Mouse (Mus musculus) hindbrain, embryonic 14.5 days (tissue): ENCODE results near the gene Prr3. TPM values are rescaled to one million over a fixed set of nuclear protein-coding genes. Genes with fewer than 3 reads are reported as not detected.

ENCODE experiments used
- ATAC-seq: fragments of 200-750 bp; cut with Nextera tagmentation; 2 replicates; pipeline ENCODE4 v1.8.0; 2017; ENCODE audit warnings: moderate number of reproducible peaks, mild to moderate bottlenecking, moderate TSS enrichment, moderate library complexity; ENCODE audit not compliant: low FRiP score
- DNase-seq: peaks from one replicate; pipeline ENCODE4 v3.0.0-alpha.2; 2015; ENCODE audit warnings: low spot score
- H3K27ac ChIP-seq: fragments of 300-500 bp; sonication (generic); 2 replicates; pipeline ENCODE4 v1.5.1; 2014; ENCODE audit warnings: mild to moderate bottlenecking, moderate library complexity
- H3K27me3 ChIP-seq: fragments of 300-500 bp; sonication (generic); 2 replicates; pipeline ENCODE4 v1.6.1; 2014; ENCODE audit warnings: mild to moderate bottlenecking, low read length, mixed read lengths; ENCODE audit not compliant: control insufficient read depth, insufficient read depth
- H3K36me3 ChIP-seq: fragments of 300-500 bp; sonication (generic); replicated peaks from 2 replicates; pipeline ENCODE4 v1.6.1; 2014; ENCODE audit not compliant: control insufficient read depth, insufficient read depth
- H3K4me1 ChIP-seq: fragments of 300-500 bp; sonication (generic); replicated peaks from 2 replicates; pipeline ENCODE4 v1.6.1; 2014; ENCODE audit warnings: antibody characterized with exemption, low read length, mixed read lengths; ENCODE audit not compliant: control insufficient read depth, insufficient read depth
- H3K4me2 ChIP-seq: fragments of 300-500 bp; sonication (generic); replicated peaks from 2 replicates; pipeline ENCODE4 v1.6.1; 2014; ENCODE audit warnings: mild to moderate bottlenecking, moderate library complexity
- H3K4me3 ChIP-seq: fragments of 300-500 bp; sonication (generic); replicated peaks from 2 replicates; pipeline ENCODE4 v1.5.1; 2014; ENCODE audit warnings: mild to moderate bottlenecking, low read length
- H3K9ac ChIP-seq: fragments of 300-500 bp; sonication (generic); 2 replicates; pipeline ENCODE4 v1.6.1; 2014
- H3K9me3 ChIP-seq: fragments of 300-500 bp; sonication (generic); 2 replicates; pipeline ENCODE4 v1.6.1; 2016; ENCODE audit warnings: low read length; ENCODE audit not compliant: control insufficient read depth
- WGBS: fragments of 180-500 bp; shearing (Covaris S2); extraction: QIAGEN DNeasy Blood & Tissue Kit; methylation state at CpG from one replicate; pipeline ENCODE4 v1.1.7; 2014; 5-methylcytosine and 5-hydroxymethylcytosine counted together
- polyA plus RNA-seq: library from polyadenylated mRNA; unstranded; fragments of >200 nt; fragmentation: Nextera tagmentation; extraction: Ambion mirVana; gene quantifications from 2 replicates; pipeline ENCODE4 v1.2.1, GENCODE M21; 2014

Prr3 gene
- polyA plus RNA-seq, 1 experiment from 2014 or later: 70.4 TPM

GRCm38 (mm10) chr17:36001121-36001897 lies 21.3 kb upstream of the Prr3 start:
- Histone ChIP-seq H3K27me3 (no peaks in the 10 kb centered on the region), H3K36me3 (no peaks in the 10 kb centered on the region), H3K4me3 (no peak overlapping the region), H3K27ac (no peak overlapping the region), H3K9me3 (no peaks in the 10 kb centered on the region), H3K9ac (no peak overlapping the region), H3K4me2 (no peak overlapping the region), H3K4me1 (peaks cover under 1% of the 10 kb centered on the region; the same call in 1 of the 2 replicates)
- DNase-seq: no peak
- WGBS: 96% methylated on average over 12 of the region's 12 CpGs
- no peak for ATAC-seq

DNA sequence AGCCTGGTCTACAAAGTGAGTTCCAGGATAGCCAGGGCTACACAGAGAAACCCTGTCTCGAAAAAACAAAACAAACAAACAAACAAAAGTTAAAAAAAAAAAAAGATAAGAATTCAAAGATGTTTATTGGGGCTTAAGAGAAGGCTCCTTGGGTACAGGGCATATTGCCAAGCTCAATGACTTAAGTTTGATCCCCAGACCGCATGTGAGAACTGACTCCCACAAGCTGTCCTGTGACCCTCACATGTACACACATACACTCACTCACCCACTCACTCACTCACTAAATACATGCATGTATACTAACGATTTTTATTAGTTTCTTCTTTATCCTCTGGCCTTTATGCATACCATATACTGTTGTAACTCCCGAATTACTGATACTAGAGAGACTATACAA lies 20.3 kb upstream of the Prr3 start:
- Histone ChIP-seq H3K9ac (no peak overlapping the region), H3K27me3 (no peaks in the 10 kb centered on the region)
- WGBS: 87% methylated on average over 4 of the region's 4 CpGs

GRCm38 (mm10) chr17:35999356-35999755 lies 19.3 kb upstream of the Prr3 start:
- no peak overlapping the region for H3K4me3 ChIP-seq
- no peak overlapping the region for H3K4me2 ChIP-seq
- no peak for ATAC-seq
- no peak for DNase-seq
- H3K27me3 ChIP-seq: no peaks in the 10 kb centered on the region
- H3K4me1 ChIP-seq: peaks cover 10% of the 10 kb centered on the region
- H3K9ac ChIP-seq: no peak overlapping the region
- WGBS: 86% methylated on average over 7 of the region's 7 CpGs
- H3K9me3 ChIP-seq: no peaks in the 10 kb centered on the region
- H3K27ac ChIP-seq: no peak overlapping the region
- no peaks in the 10 kb centered on the region for H3K36me3 ChIP-seq

More for the DNA sequence above, 20.3 kb upstream of the Prr3 start:
- Histone ChIP-seq H3K27ac (no peak overlapping the region), H3K4me3 (no peak overlapping the region), H3K4me2 (no peak overlapping the region), H3K36me3 (no peaks in the 10 kb centered on the region), H3K4me1 (peaks cover 9% of the 10 kb centered on the region), H3K9me3 (no peaks in the 10 kb centered on the region)
- ATAC-seq (no peak), DNase-seq (no peak)

- Histone ChIP-seq H3K9ac (no peak overlapping the region), H3K27me3 (no peaks in the 10 kb centered on the region), H3K36me3 (no peaks in the 10 kb centered on the region), H3K4me1 (peaks cover 10% of the 10 kb centered on the region), H3K9me3 (no peaks in the 10 kb centered on the region), H3K4me2 (no peak overlapping the region), H3K4me3 (no peak overlapping the region), H3K27ac (no peak overlapping the region)
- ATAC-seq: no peak
- no peak for DNase-seq
- WGBS: 93% methylated on average over 6 of the region's 6 CpGs
Observed at GRCm38 (mm10) chr17:35998545-35999305, 18.7 kb upstream of the Prr3 start.

DNA sequence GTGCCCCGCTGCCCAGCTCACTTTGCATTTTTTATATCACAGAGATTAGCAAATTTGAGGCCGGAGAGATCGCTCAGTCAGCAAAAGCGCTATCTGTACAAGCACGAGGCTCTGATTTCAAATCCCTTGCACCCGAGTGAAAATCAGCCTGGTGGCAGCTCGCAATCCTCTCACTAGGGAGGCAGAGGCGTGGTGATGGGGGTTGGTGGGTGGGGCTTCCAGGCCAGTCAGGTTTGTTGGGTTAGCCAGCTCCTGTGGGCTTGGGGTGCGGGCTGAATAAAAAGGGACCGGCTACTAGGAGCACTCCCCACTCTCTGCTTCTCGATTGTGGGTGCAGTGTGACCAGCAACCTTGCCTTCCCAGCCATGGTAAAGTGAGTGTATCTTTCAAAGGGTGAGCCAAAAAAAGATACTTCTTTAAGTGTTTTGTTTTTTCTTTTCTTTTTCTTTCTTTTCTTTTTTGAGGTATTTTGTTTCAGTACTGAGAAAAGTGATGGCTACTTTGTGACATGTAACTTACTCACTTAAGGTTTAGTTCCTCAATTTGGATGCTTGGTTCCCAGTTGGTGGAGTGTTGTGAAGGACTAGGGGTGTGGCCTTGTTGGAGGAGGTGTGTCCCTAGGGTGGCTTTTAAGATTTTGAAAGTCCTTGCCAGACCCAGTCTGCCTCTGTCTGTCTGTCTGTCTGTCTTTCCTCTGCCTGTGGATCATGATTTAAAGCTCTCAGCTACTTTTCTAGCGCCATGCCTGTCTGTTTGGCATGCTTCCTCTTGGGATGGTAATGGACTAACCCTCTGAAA lies 17.9 kb upstream of the Prr3 start:
- H3K27ac ChIP-seq: no peak overlapping the region
- no peak overlapping the region for H3K4me2 ChIP-seq
- H3K9ac ChIP-seq: no peak overlapping the region

DNA sequence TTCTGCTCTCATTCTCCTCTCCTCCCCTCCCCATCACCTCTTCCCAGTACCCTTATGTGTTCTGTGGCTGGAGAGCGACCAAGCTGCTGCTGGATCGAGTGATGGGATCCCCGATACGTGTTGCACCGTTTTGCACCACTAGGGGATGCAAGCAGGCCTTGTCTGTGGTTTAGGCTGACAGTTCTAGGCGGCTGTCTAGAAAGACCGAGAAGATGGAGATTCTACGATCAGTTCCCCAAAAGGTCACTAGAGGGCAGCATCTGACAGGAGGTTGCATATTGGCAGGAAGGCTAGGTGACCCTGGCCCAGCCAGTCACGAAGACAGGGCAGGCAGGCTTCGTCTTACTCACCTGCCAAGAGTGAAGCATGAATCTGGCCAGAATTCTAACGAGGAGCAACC lies 16.9 kb upstream of the Prr3 start:
- Histone ChIP-seq H3K27me3 (no peaks in the 10 kb centered on the region), H3K9me3 (no peaks in the 10 kb centered on the region), H3K4me3 (no peak overlapping the region), H3K27ac (no peak overlapping the region), H3K9ac (no peak overlapping the region), H3K4me2 (no peak overlapping the region), H3K36me3 (no peaks in the 10 kb centered on the region), H3K4me1 (peaks cover 10% of the 10 kb centered on the region)
- DNase-seq (peak; percentile 97), ATAC-seq (peak; percentile 65)
- WGBS: 3% methylated on average over 11 of the region's 11 CpGs

More for the DNA sequence above, 17.9 kb upstream of the Prr3 start:
- Histone ChIP-seq H3K9me3 (no peaks in the 10 kb centered on the region), H3K4me3 (no peak overlapping the region), H3K27me3 (no peaks in the 10 kb centered on the region), H3K4me1 (peaks cover 10% of the 10 kb centered on the region), H3K36me3 (no peaks in the 10 kb centered on the region)
- no peak for ATAC-seq
- 63% methylated on average over 12 of the region's 12 CpGs for WGBS
- DNase-seq: no peak

DNA sequence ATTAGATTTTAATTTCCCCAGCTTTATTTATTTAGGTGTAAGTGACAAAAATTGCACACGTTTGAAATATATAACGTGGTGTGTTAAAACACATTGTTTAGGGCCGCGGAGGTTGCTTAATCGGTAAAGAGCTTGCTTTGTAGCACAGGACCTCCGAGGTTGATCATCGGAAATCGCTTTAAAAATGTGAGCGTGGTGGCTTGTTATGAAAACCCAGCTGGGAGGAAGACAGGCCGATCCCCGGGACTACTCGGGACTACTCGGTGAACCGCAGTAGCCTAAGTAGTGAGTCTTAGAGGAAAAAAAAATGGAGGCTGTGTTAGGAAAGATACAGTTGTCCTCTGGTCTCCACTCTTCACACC lies 14.8 kb upstream of the Prr3 start:
- Histone ChIP-seq H3K27ac (peak overlapping the region; percentile 81), H3K36me3 (peaks cover 1% of the 10 kb centered on the region; the same call in 1 of the 2 replicates), H3K4me1 (peaks cover 10% of the 10 kb centered on the region), H3K9me3 (no peaks in the 10 kb centered on the region), H3K4me2 (peak overlapping the region; percentile 75), H3K4me3 (peak overlapping the region; percentile 71), H3K9ac (peak overlapping the region; percentile 80), H3K27me3 (no peaks in the 10 kb centered on the region)
- no peak for DNase-seq
- no peak for ATAC-seq
- 3% methylated on average over 14 of the region's 14 CpGs for WGBS

DNA sequence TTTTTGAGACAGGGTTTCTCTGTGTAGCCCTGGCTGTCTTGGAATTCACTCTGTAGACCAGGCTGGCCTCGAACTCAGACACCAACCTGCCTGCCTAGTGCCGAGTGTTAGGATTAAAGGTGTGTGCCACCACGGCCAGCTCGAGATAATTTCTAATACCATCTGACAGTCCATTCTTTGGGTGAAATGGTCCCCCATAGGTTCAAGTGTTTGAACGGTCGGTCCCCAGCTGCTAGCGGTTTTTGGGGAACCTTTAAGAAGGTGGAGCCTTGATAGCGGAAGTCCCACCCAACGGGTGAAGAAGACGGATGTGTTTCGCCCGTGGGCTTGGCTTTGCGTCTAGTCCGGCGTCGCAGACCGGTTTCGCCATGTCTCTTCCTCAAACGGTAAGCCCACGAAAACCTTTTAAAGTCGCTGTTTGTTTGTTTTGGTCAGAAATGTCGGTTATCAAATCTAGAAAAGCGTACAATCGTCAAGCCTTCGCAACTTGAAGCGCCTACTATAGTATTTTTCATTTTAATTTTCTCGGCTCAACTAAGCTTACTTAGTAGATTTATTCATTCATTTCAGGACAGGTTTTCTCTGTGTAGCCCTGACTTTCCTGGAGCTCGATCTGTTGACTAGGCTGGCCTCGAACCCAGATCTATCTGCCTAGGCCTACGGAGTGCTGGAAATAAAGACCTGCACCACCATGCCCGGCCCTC lies 14.3 kb upstream of the Prr3 start:
- Histone ChIP-seq H3K27ac (peak overlapping the region; percentile 81), H3K9me3 (no peaks in the 10 kb centered on the region), H3K36me3 (peaks cover 7% of the 10 kb centered on the region), H3K9ac (peak overlapping the region; percentile 80), H3K4me1 (peaks cover 10% of the 10 kb centered on the region), H3K4me3 (peak overlapping the region; percentile 71), H3K27me3 (no peaks in the 10 kb centered on the region), H3K4me2 (peak overlapping the region; percentile 75)
- WGBS: 2% methylated on average over 31 of the region's 31 CpGs
- peak; percentile 76 for ATAC-seq
- DNase-seq: peak; percentile 88
